Mouse (Mus musculus) MEL (cell line): ENCODE data around the gene Atp6v1b1.
A peak's percentile ranks its signal among the peaks of the same experiment; 100 is the strongest.

Experiments
- CHD1 ChIP-seq: IDR thresholded peaks from 2 replicates; pipeline ENCODE4 v1.6.1; 2012; ENCODE audit warnings: low read depth, mild to moderate bottlenecking, inconsistent platforms, low read length, improper control_type of control experiment
- CTCF ChIP-seq, 3 experiments: IDR thresholded peaks in 2 of 3; conservative IDR thresholded peaks in 1 of 3; 2 replicates each; pipeline ENCODE4 v1.5.1; 2011 to 2012; ENCODE audit warnings: low read length in 3 of 3, low read depth in 2 of 3, mild to moderate bottlenecking in 2 of 3, improper control_type of control experiment in 1 of 3, inconsistent platforms in 1 of 3, mixed read lengths in 1 of 3, moderate library complexity in 1 of 3; ENCODE audit not compliant: control insufficient read depth in 1 of 3, insufficient read depth in 1 of 3, poor library complexity in 1 of 3, severe bottlenecking in 1 of 3
- HCFC1 ChIP-seq: IDR thresholded peaks from 2 replicates; pipeline ENCODE4 v1.6.1; 2012; ENCODE audit warnings: low read depth, mild to moderate bottlenecking, inconsistent platforms, low read length, improper control_type of control experiment, moderate library complexity
- JUND ChIP-seq: IDR thresholded peaks from 2 replicates; pipeline ENCODE4 v1.6.1; 2011; ENCODE audit warnings: low read depth, mild to moderate bottlenecking, improper control_type of control experiment, low read length
- MAFK ChIP-seq: IDR thresholded peaks from 2 replicates; pipeline ENCODE4 v1.6.1; 2011; ENCODE audit warnings: low read depth, mild to moderate bottlenecking, low read length, improper control_type of control experiment, borderline replicate concordance
- MEF2A ChIP-seq: IDR thresholded peaks from 2 replicates; pipeline ENCODE4 v1.6.1; 2014; ENCODE audit warnings: low read depth, mild to moderate bottlenecking, inconsistent platforms, low read length, improper control_type of control experiment; ENCODE audit not compliant: poor library complexity, insufficient replicate concordance, severe bottlenecking; ENCODE audit errors: extremely low read depth
- NELFE ChIP-seq: IDR thresholded peaks from 2 replicates; pipeline ENCODE4 v1.6.1; 2011; ENCODE audit warnings: low read depth, low read length, improper control_type of control experiment
- POLR2A ChIP-seq, 2 experiments: IDR thresholded peaks; 2 replicates each; pipeline ENCODE4 v1.6.1; 2011 to 2012; ENCODE audit warnings: low read length in 2 of 2, mild to moderate bottlenecking in 2 of 2, control low read depth in 1 of 2, improper control_type of control experiment in 1 of 2, low read depth in 1 of 2, moderate library complexity in 1 of 2; ENCODE audit not compliant: control insufficient read depth in 1 of 2, insufficient read depth in 1 of 2, poor library complexity in 1 of 2
- POLR2AphosphoS2 ChIP-seq: IDR thresholded peaks from 2 replicates; pipeline ENCODE4 v1.6.1; 2011; ENCODE audit warnings: low read length, improper control_type of control experiment
- SMC3 ChIP-seq: IDR thresholded peaks from 2 replicates; pipeline ENCODE4 v1.6.1; 2011; ENCODE audit warnings: low read depth, low read length, improper control_type of control experiment
- TBP ChIP-seq: IDR thresholded peaks from 2 replicates; pipeline ENCODE4 v1.8.0; 2011; ENCODE audit warnings: low read depth, low read length, improper control_type of control experiment
- USF1 ChIP-seq: IDR thresholded peaks from 2 replicates; pipeline ENCODE4 v1.6.1; 2014; ENCODE audit warnings: low read depth, mild to moderate bottlenecking, inconsistent platforms, low read length, improper control_type of control experiment, moderate library complexity
- ZNF384 ChIP-seq: IDR thresholded peaks from 2 replicates; pipeline ENCODE4 v1.6.1; 2012; ENCODE audit warnings: low read depth, mild to moderate bottlenecking, inconsistent platforms, low read length, improper control_type of control experiment

- TF ChIP-seq CTCF (IDR thresholded peaks at IDR 0.05 in 2 of 3, conservative IDR thresholded peaks at IDR 0.05 in 1 of 3; ENCODE audit: control insufficient read depth in 1 of 3, insufficient read depth in 1 of 3, low read depth in 2 of 3, low read length in 3 of 3, poor library complexity in 1 of 3, severe bottlenecking in 1 of 3) (peak in 1 of 3 experiments; percentile 36; a peak in 3 of 6 replicates), HCFC1 (no peak), POLR2A (IDR thresholded peaks at IDR 0.05; ENCODE audit: control insufficient read depth in 1 of 2, insufficient read depth in 1 of 2, low read depth in 1 of 2, low read length in 2 of 2, poor library complexity in 1 of 2) (no peak), USF1 (no peak), MEF2A (no peak), NELFE (no peak), CHD1 (no peak), SMC3 (0 out of 2 replicates have a peak, but pooled peaks have one; percentile 20), POLR2AphosphoS2 (no peak), ZNF384 (no peak), JUND (no peak), TBP (no peak), MAFK (no peak)
Measured at GRCm38 (mm10) chr6:83695731-83696130, 47.1 kb upstream of the Atp6v1b1 start.
